Mouse (Mus musculus) heart, adult 18-20 months (tissue): ENCODE results near the gene Otos. TPM values are rescaled to one million over a fixed set of nuclear protein-coding genes. Genes with fewer than 3 reads are reported as not detected.

Experiments used
- DNase-seq, 2 experiments: peaks; one replicate each; pipeline ENCODE4 v3.0.0; 2021 to 2022; ENCODE audit warnings: mixed read lengths in 1 of 2
- long read RNA-seq, 2 experiments: library from polyadenylated mRNA; stranded (forward); transcript quantifications; one replicate each; pipeline ENCODE4 v2.0.0; 2021
- total RNA-seq, 2 experiments: library from RNA; stranded (reverse); gene quantifications; 2 replicates each; pipeline ENCODE4 v1.2.3; 2021

Otos gene
- total RNA-seq: not detected
- long read RNA-seq, experiment 1: 0 reads
- long read RNA-seq, experiment 2: 0 reads

- DNase-seq: peak; percentile 64 to 75
These were observed at the start of gene Otos for GRCm38 (mm10) chr1:92648673-92649072. Gene Otos, minus strand, starts transcription at chr1:92648841.

DNA sequence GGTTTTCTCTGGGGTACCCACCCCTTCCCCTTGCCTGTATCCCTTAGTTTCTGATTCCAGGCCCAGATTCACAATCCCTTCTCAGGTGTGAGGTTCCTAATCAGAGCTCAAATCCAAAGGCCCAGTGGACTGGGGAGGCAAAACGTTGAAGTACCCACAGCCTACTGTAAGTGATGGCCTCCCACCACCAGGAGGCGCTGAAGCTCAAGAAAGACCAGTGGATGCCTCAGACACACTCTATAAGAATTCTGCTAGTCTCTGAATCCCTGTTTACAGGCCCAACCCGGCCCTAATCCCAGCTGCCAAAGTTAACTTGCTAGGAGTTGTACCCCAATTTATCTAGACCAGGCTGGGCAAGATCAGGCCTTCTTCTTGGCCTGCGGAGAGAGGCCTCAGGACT lies 48.2 kb upstream of the Otos start:
- peak; percentile 61 to 87 for DNase-seq

- no peak for DNase-seq
These were observed 47.1 kb upstream of the Otos start for GRCm38 (mm10) chr1:92695751-92696150.

- DNase-seq: no peak
These were observed 42.7 kb upstream of the Otos start for GRCm38 (mm10) chr1:92691166-92691844.

GRCm38 (mm10) chr1:92686994-92687393 lies 38.4 kb upstream of the Otos start:
- DNase-seq: no peak

- DNase-seq: peak in 1 of 2 experiments; percentile 11
These were observed 34.5 kb upstream of the Otos start for GRCm38 (mm10) chr1:92683151-92683550.

- DNase-seq: no peak
These were observed 32.3 kb upstream of the Otos start for GRCm38 (mm10) chr1:92680668-92681603.

DNA sequence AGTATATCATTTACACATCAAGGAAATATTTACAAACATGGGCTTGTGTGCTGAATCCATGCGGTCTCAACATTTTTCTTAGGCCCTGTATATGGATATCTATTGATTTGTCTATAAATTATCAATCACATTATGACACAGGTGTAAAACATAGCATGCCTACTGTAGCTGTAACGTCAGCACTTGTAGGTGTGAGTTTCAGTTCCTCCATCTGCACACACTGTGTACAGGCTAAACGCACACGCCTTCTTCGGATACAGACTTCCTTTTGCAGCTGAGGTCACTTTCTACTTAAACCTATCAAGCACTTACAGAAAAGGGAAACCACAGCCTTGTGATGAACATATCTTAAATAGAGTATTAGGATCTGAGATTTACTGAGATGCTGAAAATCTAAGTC lies 30.1 kb upstream of the Otos start:
- no peak for DNase-seq

DNA sequence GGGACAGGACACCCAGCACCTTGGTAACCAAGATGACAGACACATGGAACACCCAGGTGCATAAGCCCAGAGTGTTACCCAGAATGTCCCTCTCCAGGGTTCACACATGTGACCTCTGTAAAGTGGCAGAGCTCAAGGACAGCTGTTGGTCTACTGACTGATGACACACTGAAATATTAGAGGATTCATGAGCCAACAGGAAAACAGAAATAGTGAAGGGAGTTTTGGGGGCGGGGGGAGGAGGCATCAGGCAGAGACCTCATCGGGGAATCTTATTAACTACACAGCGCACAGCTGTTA lies 28.0 kb upstream of the Otos start:
- no peak for DNase-seq

GRCm38 (mm10) chr1:92675932-92676675 lies 27.5 kb upstream of the Otos start:
- peak; percentile 9 to 25 for DNase-seq

DNA sequence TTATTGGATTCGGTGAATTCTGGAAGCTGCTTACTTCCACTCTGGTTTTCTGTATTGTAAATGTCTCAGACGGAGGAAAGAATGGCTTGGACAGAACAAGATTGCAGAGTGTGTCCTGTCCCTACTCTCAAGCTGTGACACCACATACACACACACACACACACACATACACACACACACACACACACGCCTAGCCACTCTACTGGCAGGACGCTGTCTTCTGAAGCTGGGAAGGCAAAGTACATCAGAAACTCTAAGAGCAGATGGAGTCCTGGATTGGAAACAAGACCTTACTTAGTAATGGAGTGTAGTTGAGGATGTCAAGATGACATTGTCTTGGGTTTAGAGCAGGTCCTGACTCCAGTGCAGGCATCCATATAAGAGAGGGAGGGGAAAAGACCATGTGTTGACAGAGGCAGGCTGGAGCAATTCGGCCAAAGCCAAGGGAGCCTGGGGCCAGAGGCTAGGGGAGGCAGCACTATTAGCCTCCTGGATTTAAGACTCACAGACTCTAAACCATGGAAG lies 24.7 kb upstream of the Otos start:
- no peak for DNase-seq

DNA sequence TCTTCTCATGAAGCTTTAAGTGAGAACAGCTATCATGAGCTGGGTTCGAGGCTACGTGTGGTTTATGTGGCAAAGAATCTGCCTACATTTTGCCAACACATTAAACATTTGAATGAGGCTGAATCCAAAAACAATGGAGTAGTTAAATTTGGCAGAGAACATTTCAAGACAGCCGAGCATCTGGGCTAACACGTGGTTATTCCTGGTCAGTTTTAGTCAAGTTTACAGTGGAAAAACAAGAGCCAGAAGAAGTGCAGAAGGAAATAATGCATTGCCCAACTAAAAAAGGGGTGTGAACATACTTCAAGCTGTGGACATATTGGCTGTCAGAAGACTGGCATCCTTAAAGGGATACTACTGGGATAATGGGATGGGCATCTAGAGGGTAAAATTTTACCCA lies 22.7 kb upstream of the Otos start:
- no peak for DNase-seq

- DNase-seq: no peak
These were observed 20.8 kb upstream of the Otos start for GRCm38 (mm10) chr1:92669430-92669829.

- DNase-seq: no peak
These were observed 18.5 kb upstream of the Otos start for GRCm38 (mm10) chr1:92667106-92667505.

DNA sequence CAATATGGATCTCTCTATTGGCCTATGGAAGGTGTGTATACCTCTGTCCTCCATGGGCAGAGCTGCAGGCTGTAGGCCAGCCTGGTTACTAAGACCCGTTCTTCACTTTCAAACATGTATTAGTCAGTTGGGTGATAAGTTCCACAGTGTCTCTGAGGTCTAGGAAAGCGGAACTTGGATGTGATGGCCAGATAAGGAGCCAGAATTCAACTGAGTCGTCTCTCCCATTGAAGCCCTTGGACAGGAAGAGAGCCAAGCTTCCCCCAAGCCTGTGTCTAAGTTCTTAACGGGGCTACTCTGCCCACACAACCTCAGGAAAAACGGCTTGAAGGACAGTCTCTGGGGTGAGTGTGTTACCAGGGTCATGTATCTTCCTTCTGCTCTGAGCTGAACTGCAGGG lies 10.8 kb upstream of the Otos start:
- DNase-seq: no peak

DNA sequence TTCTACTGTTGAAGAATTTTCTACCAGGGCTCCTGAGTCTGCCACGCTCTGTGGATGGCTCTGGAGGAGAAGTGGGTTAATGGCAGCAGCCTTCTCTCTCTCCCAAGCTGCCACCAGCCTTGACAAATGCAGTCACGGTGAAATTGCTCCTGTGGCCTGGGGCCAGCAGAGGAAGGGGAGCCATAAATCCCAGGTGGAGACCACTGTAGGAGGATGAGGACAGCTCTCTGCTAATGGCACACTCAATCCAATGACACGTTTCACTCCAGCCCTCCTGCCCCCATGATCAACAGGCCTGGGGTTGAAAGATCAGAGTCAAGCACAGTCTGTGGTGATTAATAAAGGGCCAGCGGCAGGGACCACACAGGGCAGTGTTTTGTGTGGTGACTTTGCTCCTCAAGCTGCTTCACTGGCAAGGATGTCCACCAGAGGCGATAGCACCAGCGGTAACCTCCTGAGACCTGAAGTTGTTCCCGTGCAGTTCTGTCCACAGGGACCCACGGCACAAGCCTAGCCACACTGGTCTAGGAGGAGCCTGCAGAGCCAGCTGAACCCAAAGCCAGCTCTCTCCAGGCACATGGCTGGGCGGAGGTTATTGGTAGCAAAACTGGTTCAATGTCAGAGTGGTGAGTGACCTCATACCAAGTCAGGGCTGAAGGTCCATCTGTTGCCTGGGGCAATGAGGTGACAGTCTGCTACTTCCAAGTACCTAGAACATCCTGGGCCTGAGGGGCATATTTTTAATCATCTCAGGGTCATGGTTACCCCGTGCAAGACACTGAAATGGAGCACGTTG lies 8.6 kb upstream of the Otos start:
- no peak for DNase-seq

GRCm38 (mm10) chr1:92654676-92655075 lies 6.0 kb upstream of the Otos start:
- DNase-seq: no peak

DNA sequence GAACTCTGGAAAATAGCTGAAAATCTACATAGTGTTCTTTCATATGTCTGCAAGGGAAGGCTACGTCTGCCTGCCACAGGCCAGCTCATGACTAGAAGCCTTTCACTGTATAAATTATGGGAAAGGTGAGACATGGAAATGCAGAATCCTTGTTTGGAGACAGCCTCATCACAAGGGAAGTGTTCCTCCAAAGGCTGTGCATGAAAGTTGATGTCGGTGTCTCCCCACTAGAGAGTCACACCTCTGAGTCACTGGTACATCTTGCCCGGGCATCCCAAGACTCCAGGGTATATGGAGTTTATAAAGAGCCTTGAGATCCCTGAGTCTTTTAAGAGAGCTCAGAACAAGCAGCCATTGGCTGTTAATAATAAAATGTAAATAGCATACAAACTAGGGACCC lies 4.5 kb upstream of the Otos start:
- DNase-seq: no peak

- DNase-seq: no peak
These were observed 2.8 kb upstream of the Otos start for GRCm38 (mm10) chr1:92651467-92651866.

- peak in 1 of 2 experiments; percentile 13 for DNase-seq
These were observed 444 bp downstream of the Otos start for GRCm38 (mm10) chr1:92648197-92648596.

DNA sequence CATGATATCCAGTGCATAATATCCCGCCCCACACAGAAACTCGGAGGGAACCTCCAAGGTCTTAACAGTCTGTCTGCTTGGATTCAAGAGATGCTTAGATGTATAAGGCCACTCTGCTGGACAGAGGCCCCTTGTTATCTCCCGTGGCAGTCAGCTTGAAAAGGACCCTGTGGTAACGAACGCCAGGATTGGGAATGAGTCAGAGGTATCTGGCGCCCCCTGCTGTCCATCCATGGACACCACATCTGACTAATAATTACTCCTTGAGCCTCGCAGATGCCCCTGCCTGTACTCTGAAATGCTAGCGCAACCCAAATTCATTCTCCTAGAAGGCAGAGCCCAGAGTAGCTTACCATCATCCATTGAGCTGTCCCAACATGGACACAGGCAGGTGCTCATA lies 889 bp downstream of the Otos start:
- peak; percentile 37 to 83 for DNase-seq

- no peak for DNase-seq
These were observed 1.6 kb downstream of the Otos start for GRCm38 (mm10) chr1:92647026-92647425.
